16 mouse cellular contexts compared by ENCODE assay signal in genomic region chr8:122807907-122808306, GRCm38 (mm10). TPM values are rescaled to one million over a fixed set of nuclear protein-coding genes. Genes with fewer than 3 reads are reported as not detected.
DNase-seq lines count a peak whose midpoint lies in the region; ATAC-seq lines count a peak whose summit lies in the region.
"Had no signal": no experiment of that assay in that cellular context is flagged by ENCODE, and none has a peak within 500 bp of the region (broad histone marks: within the 10 kb centered on the region; RNA-seq: fewer than 3 reads in every experiment).

No protein-coding gene starts in this region.

- no peak for ATAC-seq in cerebellum, adult (ENCODE audit: insufficient number of reproducible peaks, low FRiP score, low TSS enrichment)
- no peak for ATAC-seq in hindbrain, embryonic 12.5 days (ENCODE audit: low FRiP score)
- no peak for ATAC-seq in hindbrain, embryonic 11.5 days (ENCODE audit: low FRiP score)
- no peak for ATAC-seq in forebrain, embryonic 15.5 days (replicated peaks)
- ATAC-seq in midbrain, embryonic 13.5 days: no peak
- ATAC-seq in monocyte, adult 5-6 weeks (replicated peaks; ENCODE audit: insufficient number of reproducible peaks, low FRiP score, low TSS enrichment, poor library complexity, severe bottlenecking): no peak
- ATAC-seq: intestine, embryonic 15.5 days had no signal

- H3K4me1 ChIP-seq in hindbrain, embryonic 12.5 days: peaks cover 77% of the 10 kb centered on the region
- peaks cover 21% of the 10 kb centered on the region for H3K4me1 ChIP-seq in hindbrain, embryonic 11.5 days (replicated peaks; ENCODE audit: control insufficient read depth, insufficient read depth, low read length)
- H3K4me1 ChIP-seq in forebrain, embryonic 15.5 days: peaks cover 58% of the 10 kb centered on the region
- H3K4me1 ChIP-seq in midbrain, embryonic 13.5 days (replicated peaks): peaks cover 82% of the 10 kb centered on the region
- H3K4me1 ChIP-seq: intestine, embryonic 15.5 days; liver, embryonic 15.5 days had no signal

- WGBS in hindbrain, embryonic 12.5 days: 75% methylated on average over 4 of the region's 4 CpGs
- WGBS in hindbrain, embryonic 11.5 days: 87% methylated on average over 4 of the region's 4 CpGs
- 56% methylated on average over 4 of the region's 4 CpGs for WGBS in forebrain, embryonic 15.5 days
- WGBS in midbrain, embryonic 13.5 days: 77% methylated on average over 4 of the region's 4 CpGs

- H3K27me3 ChIP-seq in hindbrain, embryonic 12.5 days: no peaks in the 10 kb centered on the region
- no peaks in the 10 kb centered on the region for H3K27me3 ChIP-seq in hindbrain, embryonic 11.5 days (ENCODE audit: control insufficient read depth, insufficient read depth, low read length)
- no peaks in the 10 kb centered on the region for H3K27me3 ChIP-seq in forebrain, embryonic 15.5 days
- H3K27me3 ChIP-seq in midbrain, embryonic 13.5 days: no peaks in the 10 kb centered on the region
- H3K27me3 ChIP-seq: intestine, embryonic 15.5 days had no signal

- DNase-seq in cerebellum, postnatal 10 days: peak; percentile 47 to 70
- no peak for DNase-seq in hindbrain, embryonic 11.5 days (ENCODE audit: low spot score)
- no peak for DNase-seq in lung, postnatal 14 days
- DNase-seq: cerebellum, postnatal 36 days; right cerebral cortex, adult 18-20 months; thymus, postnatal 14 days had no signal

- no peak overlapping the region for H3K4me2 ChIP-seq in hindbrain, embryonic 12.5 days (replicated peaks)
- H3K4me2 ChIP-seq in hindbrain, embryonic 11.5 days (replicated peaks; ENCODE audit: low read depth, low read length): no peak overlapping the region
- H3K4me2 ChIP-seq in forebrain, embryonic 15.5 days (replicated peaks): no peak overlapping the region
- H3K4me2 ChIP-seq in midbrain, embryonic 13.5 days (replicated peaks): no peak overlapping the region
- H3K4me2 ChIP-seq: intestine, embryonic 15.5 days; liver, embryonic 15.5 days had no signal

- no peaks in the 10 kb centered on the region for H3K9me3 ChIP-seq in hindbrain, embryonic 12.5 days (replicated peaks)
- no peaks in the 10 kb centered on the region for H3K9me3 ChIP-seq in hindbrain, embryonic 11.5 days (ENCODE audit: control insufficient read depth, low read length)
- no peaks in the 10 kb centered on the region for H3K9me3 ChIP-seq in forebrain, embryonic 15.5 days
- H3K9me3 ChIP-seq in midbrain, embryonic 13.5 days: no peaks in the 10 kb centered on the region
- H3K9me3 ChIP-seq: intestine, embryonic 15.5 days; liver, embryonic 15.5 days had no signal

- 0 out of 2 replicates have a peak, but pooled peaks cover 3% of the 10 kb centered on the region for H3K36me3 ChIP-seq in hindbrain, embryonic 12.5 days
- H3K36me3 ChIP-seq in hindbrain, embryonic 11.5 days (ENCODE audit: control insufficient read depth, insufficient read depth, low read length): no peaks in the 10 kb centered on the region
- H3K36me3 ChIP-seq in forebrain, embryonic 15.5 days: no peaks in the 10 kb centered on the region
- no peaks in the 10 kb centered on the region for H3K36me3 ChIP-seq in midbrain, embryonic 13.5 days
- H3K36me3 ChIP-seq: G1E; liver, embryonic 15.5 days had no signal

- H3K27ac ChIP-seq in hindbrain, embryonic 12.5 days: 0 out of 2 replicates have a peak overlapping the region, but pooled peaks have one; percentile 77
- H3K27ac ChIP-seq in hindbrain, embryonic 11.5 days (ENCODE audit: low read depth, low read length): no peak overlapping the region
- peak overlapping the region; percentile 91 for H3K27ac ChIP-seq in forebrain, embryonic 15.5 days (replicated peaks)
- H3K27ac ChIP-seq in midbrain, embryonic 13.5 days: peak overlapping the region; percentile 92
- H3K27ac ChIP-seq: intestine, embryonic 15.5 days; liver, embryonic 15.5 days; macrophage had no signal

- no peak overlapping the region for H3K4me3 ChIP-seq in hindbrain, embryonic 12.5 days
- no peak overlapping the region for H3K4me3 ChIP-seq in hindbrain, embryonic 11.5 days (ENCODE audit: low read depth, low read length)
- no peak overlapping the region for H3K4me3 ChIP-seq in forebrain, embryonic 15.5 days
- H3K4me3 ChIP-seq in midbrain, embryonic 13.5 days (replicated peaks): no peak overlapping the region
- H3K4me3 ChIP-seq: intestine, embryonic 15.5 days; liver, embryonic 15.5 days had no signal

- H3K9ac ChIP-seq in hindbrain, embryonic 12.5 days: no peak overlapping the region
- no peak overlapping the region for H3K9ac ChIP-seq in hindbrain, embryonic 11.5 days (ENCODE audit: low read depth, low read length)
- H3K9ac ChIP-seq in forebrain, embryonic 15.5 days (replicated peaks): no peak overlapping the region
- H3K9ac ChIP-seq in midbrain, embryonic 13.5 days (replicated peaks): no peak overlapping the region
- H3K9ac ChIP-seq: intestine, embryonic 15.5 days; liver, embryonic 15.5 days had no signal

RNA-seq across cellular contexts. Expression of gene Acsf3, which starts 32.6 kb away (rescaled TPM):
- 15.1 and 17.6 TPM in 2 replicates for polyA plus RNA-seq in hindbrain, embryonic 12.5 days (2016; fragmentation: Nextera tagmentation; extraction: Ambion mirVana)
- 11.5 and 15.4 TPM in 2 replicates for polyA plus RNA-seq in hindbrain, embryonic 11.5 days (2014; fragmentation: Nextera tagmentation; extraction: Ambion mirVana)
- 14.6 and 16.4 TPM in 2 replicates for polyA plus RNA-seq in forebrain, embryonic 15.5 days (2015; fragmentation: Nextera tagmentation; extraction: Ambion mirVana)
- polyA plus RNA-seq in midbrain, embryonic 13.5 days (2015; fragmentation: Nextera tagmentation; extraction: Ambion mirVana): 17.9 and 18.7 TPM in 2 replicates
- 2.6 to 6.0 TPM (median 4.1 TPM) in 3 replicates for total RNA-seq in monocyte, adult 5-6 weeks (2017)

RNA-seq across cellular contexts. Expression of gene Cdh15, which starts 39.9 kb away (rescaled TPM):
- polyA plus RNA-seq in hindbrain, embryonic 12.5 days (2016; fragmentation: Nextera tagmentation; extraction: Ambion mirVana): 1.9 and 6.1 TPM in 2 replicates
- polyA plus RNA-seq in hindbrain, embryonic 11.5 days (2014; fragmentation: Nextera tagmentation; extraction: Ambion mirVana): 0.86 and 1.7 TPM in 2 replicates
- polyA plus RNA-seq in forebrain, embryonic 15.5 days (2015; fragmentation: Nextera tagmentation; extraction: Ambion mirVana): 1.2 TPM in 2 replicates
- polyA plus RNA-seq in midbrain, embryonic 13.5 days (2015; fragmentation: Nextera tagmentation; extraction: Ambion mirVana): 1.00 and 1.1 TPM in 2 replicates
- total RNA-seq in monocyte, adult 5-6 weeks (2017): not detected in 3 replicates
- total RNA-seq: G1E; granulocyte monocyte progenitor cell, adult 5-6 weeks had no signal
- polyA plus RNA-seq: G1E, macrophage had no signal

Comparison
In these comparisons a context has a peak if more than half of its experiments do, and no peak if none do; other contexts are left out.
1. DNase-seq: peak in cerebellum, postnatal 10 days (2 of 2); none in hindbrain, embryonic 11.5 days (single experiment) and lung, postnatal 14 days (single experiment).